Mouse (Mus musculus): ENCODE data around the gene Ly6g5c.

GRCm38 (mm10) chr17:35131500-35132173 is 23.6 kb downstream of the Ly6g5c start, which contains the start of gene Apom:
- no peak for TF ChIP-seq USF1 (IDR thresholded peaks at IDR 0.05; ENCODE audit: low read depth)
- no peak for TF ChIP-seq MYOD1 (IDR thresholded peaks at IDR 0.05; ENCODE audit: control insufficient read depth in 1 of 3, insufficient read length in 2 of 3, low read depth in 2 of 3)

All from myocyte (in vitro differentiated cells).